Mouse (Mus musculus): Measurements from ENCODE around the gene 4933427D14Rik. TPM values are rescaled to one million over a fixed set of nuclear protein-coding genes. Genes with fewer than 3 reads are reported as not detected.

Gene 4933427D14Rik
- total and polyA plus RNA-seq, 3 experiments, result 4.0 to 22.4 (median 17.0) TPM

DNA sequence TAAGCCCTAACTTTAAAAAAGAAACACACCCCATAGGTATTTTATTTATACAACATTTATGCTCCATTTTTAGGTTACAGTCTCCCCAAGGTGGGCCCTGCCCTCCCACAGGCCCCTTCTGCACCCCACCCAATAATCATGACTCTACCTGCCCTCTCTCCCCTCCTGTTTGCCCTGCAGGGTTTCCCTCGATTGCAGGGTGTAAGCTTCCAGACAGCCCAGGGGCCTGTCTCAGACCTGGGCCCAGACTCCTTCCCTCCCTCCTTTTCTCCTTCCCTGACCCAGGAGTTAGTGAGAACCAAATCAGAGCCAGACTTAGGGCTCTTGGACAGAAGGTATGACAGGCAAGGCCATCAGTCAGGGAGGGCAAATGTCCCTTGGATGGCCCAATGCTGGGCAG, 25.7 kb upstream of the 4933427D14Rik start:
- Histone ChIP-seq H3K27me3 (ENCODE audit: insufficient read depth, low read length) (peaks cover 49% of the 10 kb centered on the region), H3K36me3 (replicated peaks) (no peaks in the 10 kb centered on the region), H3K9me3 (replicated peaks) (no peaks in the 10 kb centered on the region), H3K4me1 (ENCODE audit: insufficient read depth, low read depth, low read length) (no peaks in the 10 kb centered on the region), H3K4me3 (ENCODE audit: low read depth, low read length) (no peak overlapping the region)
- no peak for TF ChIP-seq CTCF (IDR thresholded peaks at IDR 0.05; ENCODE audit: low read depth, low read length)
- no peak for ATAC-seq (ENCODE audit: extremely low read depth, insufficient number of reproducible peaks, low FRiP score, poor library complexity, severe bottlenecking)
- no peak for DNase-seq (ENCODE audit: low spot score)

DNA sequence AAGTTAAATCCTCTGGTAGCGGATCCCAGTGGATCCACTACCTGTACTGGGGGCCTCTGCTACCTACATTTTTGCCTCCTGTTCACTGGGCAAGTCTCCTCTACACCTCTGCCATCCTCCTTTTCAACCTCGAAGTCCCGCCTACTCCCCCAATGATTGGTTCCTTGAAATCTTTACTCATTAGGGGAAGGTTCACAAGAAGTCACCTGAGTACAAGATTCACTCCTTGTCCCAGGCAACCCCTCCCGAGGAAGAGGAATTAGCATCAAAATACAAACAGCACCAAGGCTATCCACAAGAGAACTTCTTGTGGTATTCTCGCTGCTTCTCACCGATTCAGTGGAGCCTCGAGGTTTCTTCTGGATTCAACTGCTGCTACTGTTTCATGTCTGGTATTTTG, 24.8 kb upstream of the 4933427D14Rik start:
- Histone ChIP-seq H3K27me3 (ENCODE audit: insufficient read depth, low read length) (peaks cover 49% of the 10 kb centered on the region), H3K4me1 (ENCODE audit: insufficient read depth, low read depth, low read length) (no peaks in the 10 kb centered on the region), H3K36me3 (replicated peaks) (no peaks in the 10 kb centered on the region), H3K9me3 (replicated peaks) (no peaks in the 10 kb centered on the region), H3K4me3 (ENCODE audit: low read depth, low read length) (no peak overlapping the region)
- TF ChIP-seq TAL1 (conservative IDR thresholded peaks at IDR 0.05; ENCODE audit: low read depth, low read length) (no peak), POLR2AphosphoS5 (IDR thresholded peaks at IDR 0.05; ENCODE audit: insufficient replicate concordance, low read depth, low read length) (no peak), GATA2 (IDR thresholded peaks at IDR 0.05; ENCODE audit: borderline replicate concordance, low read depth, low read length) (no peak)
- DNase-seq (ENCODE audit: low spot score) (no peak), ATAC-seq (ENCODE audit: extremely low read depth, insufficient number of reproducible peaks, low FRiP score, poor library complexity, severe bottlenecking) (no peak)

DNA sequence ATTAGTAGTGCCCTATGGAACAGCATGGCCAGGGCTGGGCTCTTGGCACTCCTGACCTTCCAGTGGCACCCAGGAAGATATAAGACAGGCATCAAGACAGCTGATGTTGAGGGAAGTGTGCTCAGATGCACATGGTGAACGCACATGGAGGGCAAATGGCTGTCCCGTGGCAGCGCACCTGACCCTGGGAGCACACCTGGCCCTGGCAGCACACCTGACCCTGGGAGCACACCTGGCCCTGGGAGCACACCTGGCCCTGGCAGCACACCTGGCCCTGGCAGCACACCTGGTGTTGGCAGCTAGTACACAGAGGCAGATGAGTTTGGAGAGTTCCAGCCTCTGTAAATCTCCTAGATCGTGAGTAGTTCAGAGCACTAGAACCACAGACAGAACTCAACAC, 21.3 kb upstream of the 4933427D14Rik start:
- Histone ChIP-seq H3K4me1 (ENCODE audit: insufficient read depth, low read depth, low read length) (peaks cover 4% of the 10 kb centered on the region; the same call in 1 of the 2 replicates), H3K27me3 (ENCODE audit: insufficient read depth, low read length) (peaks cover 53% of the 10 kb centered on the region), H3K9me3 (replicated peaks) (no peaks in the 10 kb centered on the region), H3K36me3 (replicated peaks) (no peaks in the 10 kb centered on the region), H3K4me3 (ENCODE audit: low read depth, low read length) (no peak overlapping the region)
- TF ChIP-seq TAL1 (conservative IDR thresholded peaks at IDR 0.05; ENCODE audit: low read depth, low read length) (no peak), GATA2 (IDR thresholded peaks at IDR 0.05; ENCODE audit: borderline replicate concordance, low read depth, low read length) (no peak), POLR2AphosphoS5 (IDR thresholded peaks at IDR 0.05; ENCODE audit: insufficient replicate concordance, low read depth, low read length) (no peak), GATA1 (IDR thresholded peaks at IDR 0.05; ENCODE audit: borderline replicate concordance, low read length) (no peak), CTCF (IDR thresholded peaks at IDR 0.05; ENCODE audit: low read depth, low read length) (no peak)
- no peak for ATAC-seq (ENCODE audit: extremely low read depth, insufficient number of reproducible peaks, low FRiP score, poor library complexity, severe bottlenecking)
- DNase-seq (ENCODE audit: low spot score), result no peak

DNA sequence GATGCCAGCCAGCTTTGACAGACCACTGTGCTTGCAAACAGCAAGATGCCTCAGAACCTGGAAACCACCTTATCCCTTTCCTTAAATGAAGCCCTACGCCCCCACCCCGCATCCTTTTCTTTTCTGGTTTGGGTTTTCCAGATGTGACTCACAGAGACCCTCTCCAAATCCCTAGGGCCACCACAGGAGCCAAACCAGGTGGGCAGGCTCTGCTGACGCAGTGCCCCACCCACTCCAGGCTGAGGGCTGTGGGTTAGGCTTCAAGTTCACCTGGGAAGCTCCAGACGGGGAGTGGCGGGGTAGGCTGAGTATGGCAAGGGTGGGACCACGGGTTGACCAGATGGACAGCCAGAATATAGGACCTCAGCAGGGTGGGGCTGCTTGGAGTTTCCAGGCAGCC, 19.6 kb upstream of the 4933427D14Rik start:
- TF ChIP-seq TAL1 (conservative IDR thresholded peaks at IDR 0.05; ENCODE audit: low read depth, low read length) (no peak), CTCF (IDR thresholded peaks at IDR 0.05; ENCODE audit: low read depth, low read length) (no peak), GATA1 (IDR thresholded peaks at IDR 0.05; ENCODE audit: borderline replicate concordance, low read length) (no peak), POLR2AphosphoS5 (IDR thresholded peaks at IDR 0.05; ENCODE audit: insufficient replicate concordance, low read depth, low read length) (no peak)
- peaks cover 4% of the 10 kb centered on the region; the same call in 1 of the 2 replicates for H3K4me1 ChIP-seq (ENCODE audit: insufficient read depth, low read depth, low read length)
- no peaks in the 10 kb centered on the region for H3K36me3 ChIP-seq (replicated peaks)
- H3K4me3 ChIP-seq (ENCODE audit: low read depth, low read length), result no peak overlapping the region
- DNase-seq (ENCODE audit: low spot score) (no peak), ATAC-seq (ENCODE audit: extremely low read depth, insufficient number of reproducible peaks, low FRiP score, poor library complexity, severe bottlenecking) (no peak)
- no peaks in the 10 kb centered on the region for H3K9me3 ChIP-seq (replicated peaks)
- peaks cover 47% of the 10 kb centered on the region for H3K27me3 ChIP-seq (ENCODE audit: insufficient read depth, low read length)

DNA sequence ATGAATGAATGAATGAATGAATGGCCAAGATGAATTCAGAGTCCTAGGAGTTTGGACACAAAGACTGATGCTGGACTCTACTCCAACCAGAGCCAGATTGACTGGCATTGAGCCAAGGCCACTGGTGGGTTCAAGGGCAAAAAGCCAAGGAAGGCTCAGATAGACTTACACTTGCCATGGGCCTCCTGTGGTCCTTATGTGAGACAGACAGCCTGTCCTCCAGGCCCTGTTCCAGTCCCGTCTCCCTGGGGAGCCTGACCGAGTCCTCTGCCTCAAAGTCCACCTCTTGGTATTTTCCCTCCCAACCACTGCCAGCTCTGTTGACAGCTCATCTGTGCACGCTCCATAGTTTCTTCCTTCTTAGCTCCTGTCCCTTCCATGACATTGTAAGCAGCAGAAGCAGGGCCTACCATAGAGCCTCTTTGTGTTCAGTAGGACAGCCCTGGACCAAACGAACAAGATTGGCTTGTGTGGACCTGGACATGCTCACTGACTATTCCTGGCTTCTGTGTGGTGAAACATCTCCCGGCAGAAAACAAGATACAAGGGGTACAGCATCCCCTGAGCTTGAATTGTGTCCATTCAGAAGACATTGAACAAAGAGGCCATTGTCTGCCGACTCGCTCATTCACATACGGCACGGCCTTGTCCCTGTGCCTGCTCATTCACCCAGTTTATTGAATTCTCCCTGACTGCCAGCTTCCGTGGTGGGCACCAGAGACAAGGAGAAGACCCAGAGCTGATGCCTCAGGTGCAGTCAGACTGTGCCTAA, 18.9 kb upstream of the 4933427D14Rik start:
- Histone ChIP-seq H3K9me3 (replicated peaks) (no peaks in the 10 kb centered on the region), H3K4me1 (ENCODE audit: insufficient read depth, low read depth, low read length) (peaks cover 7% of the 10 kb centered on the region; the same call in 1 of the 2 replicates), H3K27me3 (ENCODE audit: insufficient read depth, low read length) (peaks cover 40% of the 10 kb centered on the region), H3K4me3 (ENCODE audit: low read depth, low read length) (no peak overlapping the region), H3K36me3 (replicated peaks) (no peaks in the 10 kb centered on the region)
- DNase-seq (ENCODE audit: low spot score) (no peak), ATAC-seq (ENCODE audit: extremely low read depth, insufficient number of reproducible peaks, low FRiP score, poor library complexity, severe bottlenecking) (no peak)
- no peak for TF ChIP-seq POLR2AphosphoS5 (IDR thresholded peaks at IDR 0.05; ENCODE audit: insufficient replicate concordance, low read depth, low read length)
- no peak for TF ChIP-seq TAL1 (conservative IDR thresholded peaks at IDR 0.05; ENCODE audit: low read depth, low read length)
- TF ChIP-seq GATA1 (IDR thresholded peaks at IDR 0.05; ENCODE audit: borderline replicate concordance, low read length), result no peak
- TF ChIP-seq GATA2 (IDR thresholded peaks at IDR 0.05; ENCODE audit: borderline replicate concordance, low read depth, low read length), result no peak
- TF ChIP-seq CTCF (IDR thresholded peaks at IDR 0.05; ENCODE audit: low read depth, low read length), result no peak

DNA sequence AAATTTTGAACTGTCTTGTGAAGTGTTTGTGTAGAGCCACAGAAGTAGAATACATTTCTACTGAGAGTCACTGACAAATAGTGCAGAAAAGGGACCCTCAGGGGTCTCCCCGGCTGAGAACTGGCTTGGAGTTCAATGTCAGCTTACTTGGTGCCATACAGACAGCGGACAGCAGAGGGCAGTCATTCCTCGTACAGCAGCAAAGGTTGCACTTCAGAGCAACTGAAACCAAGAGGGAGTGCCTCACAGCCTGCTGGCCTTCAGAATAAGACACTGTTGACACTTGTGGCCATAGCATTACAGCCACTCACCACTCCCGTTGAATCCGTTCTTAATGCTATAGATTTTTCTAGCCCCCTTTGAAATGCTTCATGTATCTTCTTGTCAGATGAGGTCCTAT, 17.6 kb upstream of the 4933427D14Rik start:
- Histone ChIP-seq H3K36me3 (replicated peaks) (no peaks in the 10 kb centered on the region), H3K9me3 (replicated peaks) (no peaks in the 10 kb centered on the region), H3K27me3 (ENCODE audit: insufficient read depth, low read length) (peaks cover 28% of the 10 kb centered on the region), H3K4me1 (ENCODE audit: insufficient read depth, low read depth, low read length) (peaks cover 7% of the 10 kb centered on the region; the same call in 1 of the 2 replicates), H3K4me3 (ENCODE audit: low read depth, low read length) (no peak overlapping the region)
- DNase-seq (ENCODE audit: low spot score) (peak; percentile 38), ATAC-seq (ENCODE audit: extremely low read depth, insufficient number of reproducible peaks, low FRiP score, poor library complexity, severe bottlenecking) (0 out of 2 replicates have a peak, but pooled peaks have one; percentile 34)
- TF ChIP-seq GATA1 (IDR thresholded peaks at IDR 0.05; ENCODE audit: borderline replicate concordance, low read length) (no peak), GATA2 (IDR thresholded peaks at IDR 0.05; ENCODE audit: borderline replicate concordance, low read depth, low read length) (no peak), TAL1 (conservative IDR thresholded peaks at IDR 0.05; ENCODE audit: low read depth, low read length) (no peak), CTCF (IDR thresholded peaks at IDR 0.05; ENCODE audit: low read depth, low read length) (peak; percentile 68; the same call in 1 of the 2 replicates)

All from G1E (cell line).